Mouse (Mus musculus) CH12.LX (cell line): ENCODE measurements around the gene Trim44. TPM values are rescaled to one million over a fixed set of nuclear protein-coding genes. Genes with fewer than 3 reads are reported as not detected.

ENCODE experiments used
- DNase-seq: peaks from one replicate; pipeline ENCODE4 v3.0.0-alpha.2; 2013; ENCODE audit errors: extremely low read depth
- H3K27ac ChIP-seq: 2 replicates; pipeline ENCODE4 v1.5.1; 2012; ENCODE audit warnings: low read depth, mild to moderate bottlenecking, control low read depth, moderate library complexity; ENCODE audit not compliant: insufficient read depth
- H3K27me3 ChIP-seq: replicated peaks from 2 replicates; pipeline ENCODE3; 2012; ENCODE audit warnings: inconsistent platforms
- H3K36me3 ChIP-seq, 2 experiments: replicated peaks in 1 of 2; 2 replicates each; pipeline versions ENCODE3 to v1.6.1; 2012; ENCODE audit warnings: inconsistent platforms in 1 of 2, low read length in 1 of 2, mild to moderate bottlenecking in 1 of 2, mixed read lengths in 1 of 2, moderate library complexity in 1 of 2; ENCODE audit not compliant: control insufficient read depth in 1 of 2, insufficient read depth in 1 of 2
- H3K4me1 ChIP-seq, 2 experiments: 2 replicates each; pipeline ENCODE4 v1.6.1; 2012; ENCODE audit warnings: inconsistent platforms in 1 of 2, moderate library complexity in 1 of 2; ENCODE audit not compliant: insufficient read depth in 2 of 2, control insufficient read depth in 1 of 2
- H3K4me2 ChIP-seq: 2 replicates; pipeline ENCODE4 v1.6.1; 2012; ENCODE audit warnings: low read depth, mild to moderate bottlenecking, control low read depth; ENCODE audit not compliant: poor library complexity, insufficient read depth, severe bottlenecking
- H3K4me3 ChIP-seq, 3 experiments: fragments of 150-350 bp in 1 of 3; sonication (generic) in 1 of 3; replicated peaks in 1 of 3; 2 replicates each; pipeline versions ENCODE3 to v1.5.1; 2011 to 2012; ENCODE audit warnings: low read depth in 2 of 3, low read length in 2 of 3, mild to moderate bottlenecking in 2 of 3, moderate library complexity in 2 of 3, control low read depth in 1 of 3, improper control_type of control experiment in 1 of 3, inconsistent platforms in 1 of 3, mixed read lengths in 1 of 3; ENCODE audit not compliant: poor library complexity in 1 of 3
- H3K79me2 ChIP-seq: replicated peaks from 2 replicates; pipeline ENCODE4 v1.6.1; 2012; ENCODE audit warnings: mild to moderate bottlenecking, moderate library complexity; ENCODE audit not compliant: control insufficient read depth, poor library complexity, insufficient read depth, severe bottlenecking; ENCODE audit errors: extremely low read depth
- H3K9ac ChIP-seq: 2 replicates; pipeline ENCODE4 v1.6.1; 2012; ENCODE audit warnings: low read depth, mild to moderate bottlenecking, control low read depth, moderate library complexity; ENCODE audit not compliant: insufficient read depth
- H3K9me3 ChIP-seq: replicated peaks from 2 replicates; pipeline ENCODE3; 2012; ENCODE audit warnings: low read length, inconsistent platforms, mixed read lengths
- BHLHE40 ChIP-seq: IDR thresholded peaks from 2 replicates; pipeline ENCODE4 v1.6.1; 2011; ENCODE audit warnings: mild to moderate bottlenecking, low read depth, low read length, improper control_type of control experiment
- CHD1 ChIP-seq: IDR thresholded peaks from 2 replicates; pipeline ENCODE4 v1.6.1; 2012; ENCODE audit warnings: low read depth, low read length, improper control_type of control experiment, inconsistent platforms
- CHD2 ChIP-seq: IDR thresholded peaks from 2 replicates; pipeline ENCODE4 v1.6.1; 2011; ENCODE audit warnings: low read length, improper control_type of control experiment
- E2F4 ChIP-seq: IDR thresholded peaks from 2 replicates; pipeline ENCODE4 v1.6.1; 2011; ENCODE audit warnings: low read depth, low read length, improper control_type of control experiment; ENCODE audit not compliant: insufficient replicate concordance
- ELF1 ChIP-seq: IDR thresholded peaks from 2 replicates; pipeline ENCODE4 v1.6.1; 2014; ENCODE audit warnings: low read depth, mild to moderate bottlenecking, inconsistent platforms, low read length, improper control_type of control experiment
- EP300 ChIP-seq: IDR thresholded peaks from 2 replicates; pipeline ENCODE4 v1.6.1; 2011; ENCODE audit warnings: low read length, improper control_type of control experiment
- ETS1 ChIP-seq: conservative IDR thresholded peaks from 2 replicates; pipeline ENCODE4 v1.6.1; 2012; ENCODE audit warnings: low read depth, mild to moderate bottlenecking, inconsistent platforms, low read length, improper control_type of control experiment, moderate library complexity
- GABPA ChIP-seq: IDR thresholded peaks from 2 replicates; pipeline ENCODE4 v1.6.1; 2012; ENCODE audit warnings: low read depth, low read length, improper control_type of control experiment, inconsistent platforms; ENCODE audit not compliant: insufficient replicate concordance
- HCFC1 ChIP-seq: IDR thresholded peaks from 2 replicates; pipeline ENCODE4 v1.6.1; 2012; ENCODE audit warnings: low read depth, mild to moderate bottlenecking, inconsistent platforms, low read length, improper control_type of control experiment
- IRF4 ChIP-seq: IDR thresholded peaks from 2 replicates; pipeline ENCODE4 v1.6.1; 2014; ENCODE audit warnings: low read depth, mild to moderate bottlenecking, inconsistent platforms, low read length, improper control_type of control experiment
- JUN ChIP-seq: IDR thresholded peaks from 2 replicates; pipeline ENCODE4 v1.6.1; 2011; ENCODE audit warnings: low read depth, mild to moderate bottlenecking, low read length, improper control_type of control experiment, moderate library complexity; ENCODE audit not compliant: insufficient read depth
- JUND ChIP-seq: conservative IDR thresholded peaks from 2 replicates; pipeline ENCODE4 v1.6.1; 2011; ENCODE audit warnings: low read depth, low read length, improper control_type of control experiment
- KAT2A ChIP-seq: IDR thresholded peaks from 2 replicates; pipeline ENCODE4 v1.6.1; 2012; ENCODE audit warnings: low read length, improper control_type of control experiment, inconsistent platforms; ENCODE audit not compliant: insufficient replicate concordance
- MAFK ChIP-seq: IDR thresholded peaks from 2 replicates; pipeline ENCODE4 v1.6.1; 2011; ENCODE audit warnings: low read length, improper control_type of control experiment; ENCODE audit not compliant: insufficient replicate concordance
- MAX ChIP-seq: IDR thresholded peaks from 2 replicates; pipeline ENCODE4 v1.6.1; 2011; ENCODE audit warnings: low read length, improper control_type of control experiment
- MEF2A ChIP-seq: IDR thresholded peaks from 2 replicates; pipeline ENCODE4 v1.6.1; 2014; ENCODE audit warnings: low read depth, mild to moderate bottlenecking, inconsistent platforms, low read length, improper control_type of control experiment, borderline replicate concordance
- MYC ChIP-seq: IDR thresholded peaks from 2 replicates; pipeline ENCODE4 v1.6.1; 2011; ENCODE audit warnings: low read depth, mild to moderate bottlenecking, improper control_type of control experiment, low read length
- NELFE ChIP-seq: IDR thresholded peaks from 2 replicates; pipeline ENCODE4 v1.6.1; 2011; ENCODE audit warnings: low read depth, low read length, improper control_type of control experiment
- NRF1 ChIP-seq: IDR thresholded peaks from 2 replicates; pipeline ENCODE4 v1.6.1; 2014; ENCODE audit warnings: low read depth, mild to moderate bottlenecking, inconsistent platforms, low read length, improper control_type of control experiment, moderate library complexity
- PAX5 ChIP-seq: IDR thresholded peaks from 2 replicates; pipeline ENCODE4 v1.6.1; 2012; ENCODE audit warnings: low read length, inconsistent platforms, mixed read lengths
- POLR2A ChIP-seq: IDR thresholded peaks from 2 replicates; pipeline ENCODE4 v1.6.1; 2011; ENCODE audit warnings: low read depth, mild to moderate bottlenecking, improper control_type of control experiment, low read length
- POLR2AphosphoS2 ChIP-seq: IDR thresholded peaks from 2 replicates; pipeline ENCODE4 v1.6.1; 2011; ENCODE audit warnings: low read depth, low read length, improper control_type of control experiment
- RCOR1 ChIP-seq: conservative IDR thresholded peaks from 2 replicates; pipeline ENCODE4 v1.6.1; 2012; ENCODE audit warnings: low read depth, mild to moderate bottlenecking, inconsistent platforms, low read length, improper control_type of control experiment
- SIN3A ChIP-seq: IDR thresholded peaks from 2 replicates; pipeline ENCODE4 v1.6.1; 2012; ENCODE audit warnings: low read length, improper control_type of control experiment, inconsistent platforms
- TBP ChIP-seq: conservative IDR thresholded peaks from 2 replicates; pipeline ENCODE4 v1.6.1; 2011; ENCODE audit warnings: low read depth, low read length, improper control_type of control experiment
- TCF12 ChIP-seq: IDR thresholded peaks from 2 replicates; pipeline ENCODE4 v1.6.1; 2014; ENCODE audit warnings: low read depth, mild to moderate bottlenecking, inconsistent platforms, low read length, improper control_type of control experiment
- UBTF ChIP-seq: IDR thresholded peaks from 2 replicates; pipeline ENCODE4 v1.6.1; 2012; ENCODE audit warnings: low read depth, mild to moderate bottlenecking, inconsistent platforms, low read length, improper control_type of control experiment, moderate library complexity
- USF1 ChIP-seq: IDR thresholded peaks from 2 replicates; pipeline ENCODE4 v1.6.1; 2014; ENCODE audit warnings: low read depth, mild to moderate bottlenecking, inconsistent platforms, low read length, improper control_type of control experiment
- USF2 ChIP-seq: conservative IDR thresholded peaks from 2 replicates; pipeline ENCODE4 v1.6.1; 2011; ENCODE audit warnings: low read depth, low read length, improper control_type of control experiment
- ZC3H11A ChIP-seq: IDR thresholded peaks from 2 replicates; pipeline ENCODE4 v1.6.1; 2012; ENCODE audit warnings: low read depth, mild to moderate bottlenecking, inconsistent platforms, low read length, improper control_type of control experiment
- ZKSCAN1 ChIP-seq: IDR thresholded peaks from 2 replicates; pipeline ENCODE4 v1.6.1; 2012; ENCODE audit warnings: low read depth, inconsistent platforms, low read length, improper control_type of control experiment, borderline replicate concordance
- ZMIZ1 ChIP-seq: IDR thresholded peaks from 2 replicates; pipeline ENCODE4 v1.6.1; 2012; ENCODE audit warnings: low read depth, mild to moderate bottlenecking, inconsistent platforms, low read length, improper control_type of control experiment
- dilution Hi-C: fragments of 300-500 bp; cut with MboI; formaldehyde crosslinking; loops from 2 replicates; pipeline ENCODE4 v1.14.3; 2020; ENCODE audit warnings: low sequenced_read_pairs; ENCODE audit not compliant: extremely low pct_unique_long_range_greater_than_20kb, extremely low pct_ligation_motif_present
- in situ Hi-C: fragments of 300-500 bp; cut with MboI; formaldehyde crosslinking; loops from 3 replicates; pipeline ENCODE4 v1.14.3; 2019; ENCODE audit warnings: low sequenced_read_pairs, low pct_ligation_motif_present, low pct_unique_long_range_greater_than_20kb, mixed read lengths
- polyA plus RNA-seq: library from polyadenylated mRNA; unstranded; fragments of >175 nt; gene quantifications from 2 replicates; pipeline ENCODE4 v1.2.1, GENCODE M21; 2012; ENCODE audit warnings: low read depth; ENCODE audit not compliant: insufficient read length
- total RNA-seq, 2 experiments: library from RNA; depleted of rRNA; stranded (reverse); fragments of 300-350 nt in 1 of 2; fragments of >200 nt in 1 of 2; gene quantifications; 2 replicates each; pipeline ENCODE4 v1.2.3; 2012 to 2014

Trim44 gene
- total and polyA plus RNA-seq, 3 experiments = 22.7 to 77.5 (median 28.0) TPM

DNA sequence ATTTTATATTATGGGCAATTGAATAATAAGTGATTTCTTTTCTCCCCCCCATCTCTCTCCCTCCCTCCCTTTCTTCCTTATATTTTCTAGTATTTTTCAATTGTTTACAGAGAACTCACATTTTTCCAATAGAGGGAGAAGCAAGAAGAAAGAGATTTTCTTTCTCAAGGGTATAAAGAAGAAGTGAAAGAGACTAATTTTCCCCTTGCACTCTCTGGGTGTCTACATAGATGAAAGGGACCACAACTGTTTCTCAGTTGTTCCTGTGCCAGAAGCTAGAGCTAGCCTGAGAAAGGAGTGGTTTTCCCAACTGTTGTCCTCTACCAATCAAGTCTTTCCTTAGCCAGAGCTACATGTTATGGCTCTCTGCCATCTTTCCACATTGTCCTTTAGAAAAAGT, 34.9 kb downstream of the Trim44 start:
- peaks cover 0 to 49% of the 10 kb centered on the region in 2 experiments for H3K36me3 ChIP-seq
- peaks cover 9 to 24% of the 10 kb centered on the region in 2 experiments; a peak in 3 of 4 replicates for H3K4me1 ChIP-seq
- no peaks in the 10 kb centered on the region for H3K9me3 ChIP-seq
- peaks cover 6% of the 10 kb centered on the region; the same call in 1 of the 2 replicates for H3K79me2 ChIP-seq
- no peak overlapping the region for H3K9ac ChIP-seq
- no peak overlapping the region for H3K4me2 ChIP-seq
- H3K27ac ChIP-seq = no peak overlapping the region
- H3K4me3 ChIP-seq = no peak overlapping the region
- in situ Hi-C loops = no loop called here
- TF ChIP-seq USF1 (no peak), MAX (no peak), E2F4 (no peak), MYC (no peak), ZC3H11A (no peak), SIN3A (no peak), POLR2AphosphoS2 (no peak), NELFE (no peak), CHD2 (peak; percentile 50; the same call in 1 of the 2 replicates), USF2 (no peak), EP300 (peak; percentile 99), POLR2A (no peak), BHLHE40 (no peak), TBP (no peak), CHD1 (no peak), HCFC1 (no peak), MAFK (no peak), ZMIZ1 (no peak), NRF1 (no peak), JUND (no peak; the same call in 1 of the 2 replicates), ZKSCAN1 (no peak), KAT2A (no peak), TCF12 (no peak), GABPA (no peak), PAX5 (no peak), JUN (no peak), UBTF (no peak), IRF4 (peak; percentile 96), ELF1 (no peak), ETS1 (no peak; the same call in 1 of the 2 replicates), MEF2A (no peak), RCOR1 (0 out of 2 replicates have a peak, but pooled peaks have one; percentile 31)
- dilution Hi-C loops = no loop called here
- no peaks in the 10 kb centered on the region for H3K27me3 ChIP-seq
- peak; percentile 21 for DNase-seq
